Mouse (Mus musculus) megakaryocyte, embryonic 14.5 days (primary cell): ENCODE results near the gene AI837181.

ENCODE experiments used
- FLI1 ChIP-seq: IDR thresholded peaks from 2 replicates; pipeline ENCODE4 v1.6.1; 2012; ENCODE audit warnings: low read length, inconsistent platforms, mixed read lengths
- GATA1 ChIP-seq: IDR thresholded peaks from 3 replicates; pipeline ENCODE4 v1.6.1; 2012; ENCODE audit warnings: mixed read lengths, low read length, inconsistent platforms, borderline replicate concordance

DNA sequence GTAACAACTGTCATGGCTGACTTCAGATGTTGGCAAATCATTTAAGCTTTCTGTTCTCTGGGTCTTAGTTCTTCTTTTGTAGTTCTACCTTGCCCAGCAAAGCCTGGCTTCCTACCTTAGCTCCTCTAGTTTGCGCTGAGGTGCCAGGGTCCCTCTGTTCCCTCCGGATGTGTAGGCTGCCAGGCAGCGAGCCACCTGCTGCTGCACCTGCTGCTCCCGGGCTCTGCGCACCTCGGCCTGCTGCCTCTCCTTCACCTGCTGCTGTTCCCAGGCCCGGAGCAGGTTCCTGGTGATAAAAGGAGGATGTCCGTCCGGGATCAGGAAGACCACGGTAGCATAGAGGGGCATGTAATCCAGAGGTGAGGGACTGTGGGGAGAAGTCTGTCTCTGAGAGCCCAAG lies 30.8 kb upstream of the AI837181 start:
- TF ChIP-seq GATA1 (no peak), FLI1 (no peak)
